Mouse (Mus musculus) kidney, adult 18-20 months (tissue): ENCODE data around the gene Rabif.
"Not testable (repeated sequence)": the region's sequence is repeated elsewhere in the genome, so short reads cannot be mapped to it uniquely, and the experiment has no call there.

ENCODE experiments used
- DNase-seq: peaks from one replicate; pipeline ENCODE4 v3.0.0; 2021

The Rabif gene

GRCm38 (mm10) chr1:134513312-134513860, 18.9 kb downstream of the Rabif start:
- DNase-seq, result peak; percentile 23

GRCm38 (mm10) chr1:134513876-134514590, 19.6 kb downstream of the Rabif start:
- DNase-seq, result no peak

- no peak for DNase-seq
Observed at GRCm38 (mm10) chr1:134515891-134516290, 21.4 kb downstream of the Rabif start.

- no peak for DNase-seq
Observed at GRCm38 (mm10) chr1:134516491-134517198, 22.2 kb downstream of the Rabif start.

- not testable (repeated sequence) for DNase-seq
Observed at GRCm38 (mm10) chr1:134517841-134518240, 23.4 kb downstream of the Rabif start.

GRCm38 (mm10) chr1:134518677-134519076, 24.2 kb downstream of the Rabif start:
- peak; percentile 81 for DNase-seq

GRCm38 (mm10) chr1:134519201-134519600, 24.8 kb downstream of the Rabif start:
- not testable (repeated sequence) for DNase-seq

GRCm38 (mm10) chr1:134520001-134520721, 25.7 kb downstream of the Rabif start:
- DNase-seq, result no peak

GRCm38 (mm10) chr1:134521163-134521562, 26.7 kb downstream of the Rabif start:
- no peak for DNase-seq

- no peak for DNase-seq
Observed at GRCm38 (mm10) chr1:134522325-134522724, 27.9 kb downstream of the Rabif start.

GRCm38 (mm10) chr1:134524424-134524823, 30.0 kb downstream of the Rabif start:
- DNase-seq, result no peak

- DNase-seq, result no peak
Observed at GRCm38 (mm10) chr1:134525015-134525414, 30.6 kb downstream of the Rabif start.

- DNase-seq, result no peak
Observed at GRCm38 (mm10) chr1:134526752-134527151, 32.3 kb downstream of the Rabif start.

- DNase-seq, result no peak
Observed at GRCm38 (mm10) chr1:134530618-134531017, 36.2 kb downstream of the Rabif start.

GRCm38 (mm10) chr1:134533710-134534109, 39.3 kb downstream of the Rabif start:
- DNase-seq, result not testable (repeated sequence)

GRCm38 (mm10) chr1:134535054-134535453, 40.6 kb downstream of the Rabif start:
- DNase-seq, result no peak

GRCm38 (mm10) chr1:134535513-134535912, 41.1 kb downstream of the Rabif start:
- DNase-seq, result no peak

GRCm38 (mm10) chr1:134540610-134541009, 46.2 kb downstream of the Rabif start:
- no peak for DNase-seq

- DNase-seq, result no peak
Observed at GRCm38 (mm10) chr1:134548231-134548630, 53.8 kb downstream of the Rabif start.

GRCm38 (mm10) chr1:134549632-134550132, 55.2 kb downstream of the Rabif start, which contains the start of gene Mgat4e:
TSS of gene Mgat4e (minus strand) at chr1:134549682.
- DNase-seq, result no peak

- DNase-seq, result no peak
Observed at GRCm38 (mm10) chr1:134551869-134552268, 57.4 kb downstream of the Rabif start.

- DNase-seq, result no peak
Observed at GRCm38 (mm10) chr1:134552396-134552795, 57.9 kb downstream of the Rabif start.
